Mouse (Mus musculus) MEL (cell line): Measurements from ENCODE around the gene Dnajc11.

ENCODE experiments used
- CTCF ChIP-seq, 3 experiments: IDR thresholded peaks in 2 of 3; conservative IDR thresholded peaks in 1 of 3; 2 replicates each; pipeline ENCODE4 v1.5.1; 2011 to 2012; ENCODE audit warnings: low read length in 3 of 3, low read depth in 2 of 3, mild to moderate bottlenecking in 2 of 3, improper control_type of control experiment in 1 of 3, inconsistent platforms in 1 of 3, mixed read lengths in 1 of 3, moderate library complexity in 1 of 3; ENCODE audit not compliant: control insufficient read depth in 1 of 3, insufficient read depth in 1 of 3, poor library complexity in 1 of 3, severe bottlenecking in 1 of 3
- E2F4 ChIP-seq: IDR thresholded peaks from 2 replicates; pipeline ENCODE4 v1.6.1; 2011; ENCODE audit warnings: low read depth, low read length, improper control_type of control experiment, borderline replicate concordance
- ELF1 ChIP-seq: IDR thresholded peaks from 2 replicates; pipeline ENCODE4 v1.6.1; 2014; ENCODE audit warnings: low read depth, mild to moderate bottlenecking, inconsistent platforms, low read length, improper control_type of control experiment, moderate library complexity
- EP300 ChIP-seq, 2 experiments: IDR thresholded peaks; 2 replicates each; pipeline ENCODE4 v1.6.1; 2011; ENCODE audit warnings: improper control_type of control experiment in 2 of 2, low read length in 2 of 2, low read depth in 1 of 2, mild to moderate bottlenecking in 1 of 2
- POLR2A ChIP-seq, 2 experiments: IDR thresholded peaks; 2 replicates each; pipeline ENCODE4 v1.6.1; 2011 to 2012; ENCODE audit warnings: low read length in 2 of 2, mild to moderate bottlenecking in 2 of 2, control low read depth in 1 of 2, improper control_type of control experiment in 1 of 2, low read depth in 1 of 2, moderate library complexity in 1 of 2; ENCODE audit not compliant: control insufficient read depth in 1 of 2, insufficient read depth in 1 of 2, poor library complexity in 1 of 2
- SMC3 ChIP-seq: IDR thresholded peaks from 2 replicates; pipeline ENCODE4 v1.6.1; 2011; ENCODE audit warnings: low read depth, low read length, improper control_type of control experiment
- ZNF384 ChIP-seq: IDR thresholded peaks from 2 replicates; pipeline ENCODE4 v1.6.1; 2012; ENCODE audit warnings: low read depth, mild to moderate bottlenecking, inconsistent platforms, low read length, improper control_type of control experiment

DNA sequence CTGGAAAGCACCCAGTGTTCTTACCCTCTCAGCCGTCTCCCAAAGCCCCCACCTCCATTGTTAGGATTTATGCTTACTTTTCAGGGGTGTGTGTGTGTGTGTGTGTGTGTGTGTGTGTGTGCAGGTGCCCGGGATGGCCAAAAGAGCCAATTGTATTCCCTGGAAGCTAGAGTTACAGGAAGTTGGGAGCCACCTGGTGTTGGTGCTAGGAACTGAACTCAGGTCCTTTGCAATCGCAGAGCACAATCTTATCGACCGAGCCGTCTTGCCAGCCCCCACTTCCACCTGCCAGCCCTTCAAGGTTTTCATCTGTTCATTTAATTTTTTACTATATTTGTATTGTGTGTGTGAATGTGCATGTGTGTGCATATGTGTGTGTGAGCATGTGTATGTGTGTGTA, 40.2 kb upstream of the Dnajc11 start:
- TF ChIP-seq CTCF (IDR thresholded peaks at IDR 0.05 in 2 of 3, conservative IDR thresholded peaks at IDR 0.05 in 1 of 3; ENCODE audit: control insufficient read depth in 1 of 3, insufficient read depth in 1 of 3, low read depth in 2 of 3, low read length in 3 of 3, poor library complexity in 1 of 3, severe bottlenecking in 1 of 3) (peak; percentile 11 to 53 (median 41); a peak in 5 of 6 replicates), SMC3 (peak; percentile 64), POLR2A (IDR thresholded peaks at IDR 0.05; ENCODE audit: control insufficient read depth in 1 of 2, insufficient read depth in 1 of 2, low read depth in 1 of 2, low read length in 2 of 2, poor library complexity in 1 of 2) (no peak), EP300 (IDR thresholded peaks at IDR 0.05; ENCODE audit: low read depth in 1 of 2, low read length in 2 of 2) (no peak), E2F4 (no peak), ELF1 (no peak), ZNF384 (no peak)
